Mouse (Mus musculus): ENCODE data around the gene Samd13.

Samd13 gene

DNA sequence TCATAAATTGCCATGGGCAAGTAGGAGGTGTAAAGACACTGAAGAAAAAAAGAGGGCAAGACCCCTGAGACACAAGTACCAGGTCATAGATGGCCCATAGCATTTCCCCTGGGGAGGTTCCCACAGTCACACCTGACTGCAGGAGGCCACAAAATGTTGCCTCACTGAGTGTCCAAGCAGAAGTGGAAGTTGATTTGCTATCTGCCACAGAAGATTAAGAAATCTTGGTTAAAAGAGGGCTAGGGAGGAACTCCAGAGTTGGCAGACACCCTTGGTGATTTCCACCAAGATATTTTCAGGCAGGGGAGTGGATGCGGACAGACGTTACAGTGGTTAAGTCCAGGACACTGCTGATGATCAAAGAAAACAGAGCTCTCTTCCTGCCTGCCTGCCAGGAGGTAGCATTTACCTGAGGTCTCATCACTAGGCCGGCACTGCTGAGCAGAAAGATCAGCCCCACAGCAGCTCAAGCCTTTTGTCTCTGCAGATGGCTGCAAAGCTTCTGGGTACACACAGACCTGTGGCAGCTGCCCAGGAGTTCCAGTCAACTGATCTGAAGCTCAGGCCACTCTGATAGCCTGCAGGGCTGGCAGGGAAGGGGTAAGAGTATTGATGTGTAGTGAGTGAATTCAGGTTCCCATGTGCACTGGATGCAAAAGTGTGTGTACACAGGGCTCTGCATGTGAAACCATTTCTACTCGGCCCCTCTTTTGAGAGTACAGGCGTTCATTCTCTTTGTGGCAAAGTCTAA lies 68.7 kb downstream of the Samd13 start:
- DNase-seq (ENCODE audit: low spot score) = no peak

DNA sequence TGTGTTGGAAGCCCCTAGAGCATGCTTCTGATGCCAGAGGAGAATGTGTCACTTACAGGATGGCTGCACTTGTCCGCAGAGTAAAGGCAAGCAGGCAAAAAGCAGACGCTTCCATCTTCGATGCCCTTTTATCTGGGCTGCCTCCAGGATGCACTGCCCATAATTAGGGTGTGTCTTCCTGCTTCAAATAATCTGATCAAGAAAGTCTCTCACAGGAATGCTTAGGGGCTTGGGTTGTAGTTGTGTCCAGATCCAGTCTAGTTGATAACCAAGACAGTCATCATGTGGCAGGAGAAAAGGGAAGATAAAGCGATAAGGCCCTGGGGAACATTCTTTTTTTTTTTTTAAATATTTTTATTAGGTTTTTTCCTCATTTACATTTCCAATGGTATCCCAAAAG lies 69.9 kb downstream of the Samd13 start, which contains the start of gene Dnase2b:
TSS of gene Dnase2b (minus strand) at position 101 of the 400 bp plus-strand sequence.
- DNase-seq (ENCODE audit: low spot score) = no peak

DNA sequence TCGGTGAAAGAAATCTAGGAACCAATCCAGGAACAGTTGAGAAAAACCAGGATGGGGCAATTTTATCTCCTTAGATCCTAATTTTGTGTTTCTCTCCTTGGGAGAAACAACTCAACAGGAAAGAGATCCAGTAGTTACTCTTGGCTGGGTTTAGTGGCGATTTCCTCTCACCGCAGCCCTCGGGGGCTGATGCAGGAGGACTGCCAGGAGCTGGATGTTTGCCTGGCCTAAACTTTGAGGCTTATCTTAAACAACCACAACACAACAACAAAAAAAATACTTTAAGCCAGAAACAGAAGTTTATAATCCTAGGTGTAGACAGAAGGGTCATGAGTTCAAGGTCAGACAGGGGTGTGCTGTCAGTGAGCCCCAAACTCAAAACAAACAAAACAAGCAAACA lies 73.6 kb downstream of the Samd13 start:
- no peak for DNase-seq (ENCODE audit: low spot score)

DNA sequence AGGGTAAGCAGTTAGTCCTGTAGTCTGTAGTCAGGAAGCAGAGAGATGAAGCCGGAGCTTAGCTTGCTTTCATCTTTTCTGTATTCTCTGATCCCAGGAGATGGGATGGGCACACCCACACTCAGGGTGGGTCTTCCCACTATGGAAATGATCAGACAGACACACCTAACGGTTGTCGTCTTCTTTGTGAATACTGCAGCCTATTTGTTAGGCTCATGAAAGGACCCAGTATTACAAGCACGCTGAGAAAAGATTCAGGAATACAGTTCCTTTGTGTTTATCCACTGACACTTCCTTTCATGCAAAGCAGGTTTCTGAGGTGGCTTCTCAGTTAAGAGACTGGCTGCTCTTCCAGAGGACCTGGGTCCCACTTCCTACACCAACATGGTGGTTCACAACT lies 74.1 kb downstream of the Samd13 start:
- no peak for DNase-seq (ENCODE audit: low spot score)

DNA sequence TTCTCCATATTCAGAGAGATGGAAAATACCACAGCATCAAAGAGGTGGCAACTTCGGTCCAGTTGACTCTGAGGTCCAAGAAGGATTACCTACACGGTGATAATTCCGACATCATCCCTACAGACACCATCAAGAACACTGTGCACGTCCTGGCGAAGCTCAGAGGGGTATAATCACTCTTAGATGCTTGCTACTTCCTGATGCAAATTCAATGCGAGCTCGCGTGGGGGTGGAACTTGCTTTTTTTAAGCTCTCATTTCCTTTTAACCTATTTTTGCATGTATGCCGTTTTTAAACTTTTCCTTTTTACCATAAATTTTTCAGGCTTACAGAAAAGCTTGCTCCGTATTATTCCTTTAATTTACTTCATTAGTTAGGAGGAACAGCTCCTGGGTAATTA lies 75.1 kb downstream of the Samd13 start:
- DNase-seq (ENCODE audit: low spot score) = no peak

DNA sequence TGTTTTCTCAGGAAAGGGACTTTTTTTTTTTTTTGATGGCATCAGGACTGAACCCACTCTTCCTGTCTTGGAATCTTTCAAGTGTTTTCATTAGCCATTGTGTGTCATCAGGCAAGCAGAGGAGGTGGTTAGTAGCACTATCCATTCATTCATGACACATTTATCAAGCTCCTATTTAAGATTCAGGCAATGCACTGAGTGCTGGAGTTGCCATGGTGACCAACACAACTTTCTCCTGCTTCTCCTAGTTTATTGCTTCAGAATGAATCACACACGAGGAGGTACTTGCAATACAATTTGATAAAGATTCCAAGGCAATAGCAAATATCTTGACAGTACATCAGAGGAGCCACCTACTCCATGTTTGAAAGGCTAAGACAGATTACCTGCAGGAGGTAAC lies 78.0 kb downstream of the Samd13 start:
- no peak for DNase-seq (ENCODE audit: low spot score)

DNA sequence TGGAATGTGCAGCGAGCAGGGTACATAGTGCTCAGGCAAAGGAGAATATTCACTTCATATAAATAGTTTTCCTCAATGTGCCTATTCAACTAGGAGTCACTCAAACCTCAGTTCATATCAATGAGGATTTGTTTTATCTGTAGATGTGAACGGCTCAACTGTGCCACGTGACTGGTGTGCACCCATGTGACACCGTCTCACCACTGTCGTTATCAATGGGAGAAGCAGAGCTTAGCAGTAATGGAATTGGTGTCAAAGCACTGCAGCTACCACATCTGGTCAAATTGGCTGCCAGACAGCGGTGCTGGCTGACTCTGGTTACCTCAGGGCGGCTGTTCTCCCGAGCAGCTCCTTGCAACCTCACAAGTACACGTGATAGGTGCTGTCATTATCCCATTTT lies 80.7 kb downstream of the Samd13 start:
- no peak for DNase-seq (ENCODE audit: low spot score)

DNA sequence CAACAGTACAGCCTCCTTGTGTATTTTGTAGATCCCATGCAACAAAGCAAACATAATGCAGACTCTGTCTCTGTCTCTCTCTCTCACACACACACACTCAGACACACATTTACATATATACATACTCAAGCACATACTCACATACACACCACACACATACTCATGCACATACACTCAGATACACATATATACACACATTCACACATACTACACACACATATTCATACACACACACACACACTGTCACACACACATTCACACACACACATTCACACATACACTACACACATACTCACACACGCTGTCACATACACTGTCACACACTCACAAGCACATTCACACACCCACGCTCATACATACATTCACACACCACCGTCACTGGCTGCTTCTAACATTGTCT lies 82.9 kb downstream of the Samd13 start:
- no peak for DNase-seq (ENCODE audit: low spot score)

DNA sequence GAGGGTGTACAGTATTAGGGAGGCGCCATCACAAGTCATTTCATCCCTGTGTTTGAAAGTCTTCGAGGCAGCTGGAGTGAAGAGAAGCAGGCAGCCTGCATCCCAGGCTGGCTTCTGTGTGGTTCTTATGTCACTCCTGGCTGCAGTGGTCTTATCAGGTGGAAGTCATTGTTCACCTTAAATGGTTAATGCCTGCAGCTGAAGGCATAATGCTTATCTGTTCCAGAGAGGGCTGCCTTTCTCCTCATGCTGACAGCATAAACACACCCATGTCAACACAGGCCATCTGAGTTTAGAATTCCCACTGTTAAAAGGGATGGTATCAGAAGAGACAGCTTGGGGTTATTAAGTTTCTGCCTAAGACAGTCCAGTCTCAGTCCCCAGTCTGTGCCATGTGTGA lies 84.2 kb downstream of the Samd13 start:
- no peak for DNase-seq (ENCODE audit: low spot score)

DNA sequence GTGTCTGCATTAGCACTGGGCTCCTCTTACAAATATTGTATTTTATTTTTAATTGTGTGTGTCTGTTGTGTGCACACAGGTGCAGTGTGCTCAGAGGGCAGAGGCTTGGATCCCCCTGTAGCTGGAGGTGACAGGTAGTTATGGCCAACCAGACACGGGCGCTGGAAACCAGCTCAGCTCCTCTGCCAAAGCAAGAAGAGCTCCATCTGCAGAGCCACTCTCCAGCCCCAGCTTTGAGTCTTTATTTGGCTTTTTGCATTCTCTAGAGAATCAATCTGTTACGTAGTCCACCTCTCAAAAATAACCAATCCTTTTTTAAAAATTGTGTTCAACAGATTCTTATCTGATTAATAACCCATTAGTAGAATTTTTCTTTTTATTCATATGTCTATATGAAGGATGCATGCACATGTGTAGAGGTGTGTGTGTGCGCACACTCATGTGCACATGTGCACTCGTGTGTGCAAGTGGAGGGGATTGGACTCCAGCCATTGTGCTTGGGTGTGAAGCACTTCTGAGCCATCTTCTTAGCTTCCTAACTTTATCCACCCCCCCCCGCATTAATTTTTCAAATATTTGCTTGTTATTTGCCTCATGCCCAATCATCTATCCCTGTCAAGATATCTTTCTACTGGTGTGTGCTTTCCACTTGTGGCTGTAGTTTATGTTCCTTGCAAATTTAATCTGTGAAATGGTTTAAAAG lies 86.0 kb downstream of the Samd13 start:
- no peak for DNase-seq (ENCODE audit: low spot score)

DNA sequence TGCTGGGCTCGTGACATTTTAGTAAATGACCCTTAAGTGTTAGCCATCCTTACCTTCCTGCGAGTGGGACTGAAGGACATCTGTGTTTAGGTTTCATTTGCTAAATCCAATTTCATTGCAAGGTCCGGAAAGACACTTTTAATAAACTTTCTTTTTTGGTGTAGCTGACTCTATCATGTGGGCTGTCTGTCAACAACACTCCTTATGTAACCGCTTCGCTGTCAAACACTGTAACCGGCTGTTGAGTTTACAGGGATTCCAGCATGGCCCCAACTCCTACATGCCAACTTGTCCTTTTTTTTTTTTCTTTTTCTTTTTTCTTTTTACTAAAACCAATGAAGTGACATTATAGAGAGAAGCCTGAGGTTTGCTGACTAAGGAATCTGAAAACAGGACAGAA lies 87.0 kb downstream of the Samd13 start:
- no peak for DNase-seq (ENCODE audit: low spot score)

DNA sequence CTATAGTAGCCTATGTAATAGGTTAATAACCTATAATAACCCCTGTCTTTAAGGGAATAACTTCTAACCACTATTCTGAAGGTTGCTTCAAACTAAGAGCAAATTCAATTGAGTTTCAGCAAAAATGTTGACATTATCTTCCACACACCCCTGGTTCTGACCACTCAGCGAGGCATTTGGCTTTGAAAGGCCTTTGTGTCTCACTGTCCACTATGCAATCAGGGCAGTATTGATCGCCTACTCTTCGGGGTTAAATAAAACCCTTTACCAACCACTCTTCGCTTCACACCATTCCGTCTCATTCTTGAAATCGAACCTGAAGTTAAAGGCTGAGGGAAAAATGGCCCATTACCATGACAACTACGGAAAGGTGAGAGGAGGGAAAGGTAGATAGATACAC lies 88.5 kb downstream of the Samd13 start:
- no peak for DNase-seq (ENCODE audit: low spot score)

DNA sequence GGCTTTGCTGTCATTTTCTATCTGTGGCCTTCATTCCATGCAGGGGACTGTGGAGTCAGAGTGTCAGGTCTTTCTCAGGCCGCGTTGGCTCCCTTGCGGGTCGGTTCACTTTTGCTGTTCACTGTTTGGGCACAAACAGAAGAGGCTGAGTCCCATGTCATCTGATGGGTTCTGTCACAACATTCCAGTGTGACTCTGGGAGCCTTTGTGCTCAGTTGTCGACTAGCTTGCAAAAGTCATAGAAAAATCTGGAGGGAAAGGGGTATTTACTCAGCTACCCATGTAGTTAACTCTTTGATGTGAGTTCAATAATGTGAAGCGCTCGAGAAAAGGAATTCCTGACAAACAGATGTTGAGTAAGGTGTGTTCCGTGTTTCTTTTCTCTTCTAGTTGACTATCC lies 89.0 kb downstream of the Samd13 start:
- no peak for DNase-seq (ENCODE audit: low spot score)

DNA sequence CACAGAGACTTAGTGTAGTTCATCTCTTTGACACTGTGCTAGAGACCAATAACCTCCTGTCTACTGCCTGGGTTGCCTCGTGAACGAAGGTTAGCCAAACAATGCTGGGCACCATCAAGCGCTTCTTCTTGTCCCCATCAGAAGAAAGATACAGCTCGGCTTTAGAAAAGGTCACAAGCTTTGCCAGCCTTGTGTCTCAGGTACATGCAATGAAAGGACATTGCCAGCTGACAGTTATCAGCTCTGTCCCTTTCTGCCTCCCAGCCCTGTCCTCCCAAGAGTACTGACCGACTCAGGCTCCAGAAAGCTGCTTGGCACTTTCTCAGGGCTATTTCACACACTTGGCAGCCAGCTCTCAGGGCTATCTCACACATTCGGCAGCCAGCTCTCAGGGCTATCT lies 90.0 kb downstream of the Samd13 start:
- DNase-seq (ENCODE audit: low spot score) = no peak

Data from adipocyte (in vitro differentiated cells).